Mouse (Mus musculus) heart, embryonic 16.5 days (tissue): Measurements from ENCODE around the gene Tbc1d24. TPM values are rescaled to one million over a fixed set of nuclear protein-coding genes. Genes with fewer than 3 reads are reported as not detected.

Source experiments
- ATAC-seq: fragments of 200-750 bp; cut with Nextera tagmentation; replicated peaks from 2 replicates; pipeline ENCODE4 v1.8.0; 2017; ENCODE audit warnings: moderate number of reproducible peaks; ENCODE audit not compliant: insufficient read depth, low FRiP score; ENCODE audit errors: extremely low read depth
- H3K27ac ChIP-seq: fragments of 300-500 bp; sonication (generic); 2 replicates; pipeline ENCODE4 v1.5.1; 2014; ENCODE audit warnings: mild to moderate bottlenecking, low read length, control low read depth, moderate library complexity
- H3K27me3 ChIP-seq: fragments of 300-500 bp; sonication (generic); 2 replicates; pipeline ENCODE4 v1.6.1; 2014; ENCODE audit warnings: low read length, mixed read lengths; ENCODE audit not compliant: control insufficient read depth, insufficient read depth
- H3K36me3 ChIP-seq: fragments of 300-500 bp; sonication (generic); 2 replicates; pipeline ENCODE4 v1.6.1; 2014; ENCODE audit not compliant: control insufficient read depth, insufficient read depth
- H3K4me1 ChIP-seq: fragments of 300-500 bp; sonication (generic); 2 replicates; pipeline ENCODE4 v1.6.1; 2014; ENCODE audit warnings: low read length, mixed read lengths; ENCODE audit not compliant: control insufficient read depth, insufficient read depth
- H3K4me2 ChIP-seq: fragments of 300-500 bp; sonication (generic); 2 replicates; pipeline ENCODE4 v1.6.1; 2014; ENCODE audit warnings: low read depth, mild to moderate bottlenecking, control low read depth, low read length
- H3K4me3 ChIP-seq: fragments of 300-500 bp; sonication (generic); 2 replicates; pipeline ENCODE4 v1.5.1; 2014; ENCODE audit warnings: mild to moderate bottlenecking, control low read depth, low read length
- H3K9ac ChIP-seq: fragments of 300-500 bp; sonication (generic); 2 replicates; pipeline ENCODE4 v1.6.1; 2014; ENCODE audit warnings: low read length, control low read depth
- H3K9me3 ChIP-seq: fragments of 300-500 bp; sonication (generic); replicated peaks from 2 replicates; pipeline ENCODE4 v1.6.1; 2016; ENCODE audit warnings: low read length; ENCODE audit not compliant: control insufficient read depth
- WGBS: fragments of 180-500 bp; shearing (Covaris S2); extraction: QIAGEN DNeasy Blood & Tissue Kit; methylation state at CpG from one replicate; pipeline ENCODE4 v1.1.7; 2014; 5-methylcytosine and 5-hydroxymethylcytosine counted together
- polyA plus RNA-seq: library from polyadenylated mRNA; unstranded; fragments of >200 nt; fragmentation: Nextera tagmentation; extraction: Ambion mirVana; gene quantifications from 2 replicates; pipeline ENCODE4 v1.2.1, GENCODE M21; 2015

The Tbc1d24 gene
- polyA plus RNA-seq, 1 experiment from 2014 or later: 3.7 TPM

DNA sequence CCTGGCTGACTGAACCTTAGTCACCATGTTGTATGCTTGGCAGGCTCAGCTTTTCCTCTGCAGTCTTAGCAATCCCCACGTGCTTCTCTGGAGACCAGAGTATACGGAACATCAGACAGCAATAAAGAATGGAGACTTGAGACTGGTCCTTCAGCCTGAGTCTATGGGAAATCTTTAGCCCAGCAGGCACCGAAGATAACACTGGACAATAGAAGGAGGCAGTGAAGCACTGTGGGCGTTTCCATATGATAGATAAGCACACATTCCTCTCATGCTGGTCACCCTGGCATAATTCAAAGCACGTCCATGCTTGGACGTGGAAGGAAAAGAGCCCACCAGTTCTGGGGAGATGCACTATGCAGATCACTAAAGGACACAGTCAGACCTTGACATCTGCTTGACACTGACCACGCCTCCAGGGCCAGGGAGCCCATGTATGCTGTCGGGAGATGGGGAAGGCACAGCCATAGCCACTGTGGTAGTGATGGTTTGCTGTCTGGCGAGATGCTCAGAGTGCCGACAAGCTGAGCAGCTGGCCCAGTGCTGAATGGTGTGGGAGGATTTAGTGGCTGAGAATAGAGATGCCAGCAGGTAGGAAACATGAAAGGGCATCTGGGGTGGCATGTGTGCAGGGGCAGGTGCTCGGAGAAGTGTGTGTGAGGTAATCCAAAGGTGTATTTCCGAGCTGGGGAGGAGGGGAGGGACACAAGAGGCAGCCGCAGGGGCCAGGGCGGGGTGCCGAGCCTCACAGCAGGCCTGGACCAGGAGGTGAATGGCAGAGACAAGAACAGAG lies 8.1 kb downstream of the Tbc1d24 start:
- peaks cover 30% of the 10 kb centered on the region for H3K4me1 ChIP-seq

DNA sequence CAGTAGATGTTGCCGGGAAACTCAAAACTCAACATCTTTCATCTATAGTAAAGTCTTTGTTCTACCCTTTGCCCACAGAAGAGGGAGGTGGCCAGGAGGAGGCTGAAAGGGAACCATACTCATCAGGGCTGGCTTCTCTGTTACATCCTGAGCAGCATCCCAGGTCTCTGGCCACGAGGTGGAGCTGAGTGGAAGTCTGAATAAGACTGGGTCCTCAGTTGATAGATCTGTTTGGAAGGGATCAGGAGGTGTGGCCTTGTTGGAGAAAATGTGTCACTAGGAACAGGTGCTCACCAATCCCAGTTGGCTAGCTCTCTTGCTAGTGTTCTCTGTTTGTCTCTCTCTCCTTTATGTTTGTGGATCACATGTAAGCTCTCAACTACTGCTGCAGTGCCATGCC lies 10.0 kb downstream of the Tbc1d24 start:
- H3K4me1 ChIP-seq: peaks cover 37% of the 10 kb centered on the region
- H3K36me3 ChIP-seq: no peaks in the 10 kb centered on the region
- no peak overlapping the region for H3K27ac ChIP-seq
- no peaks in the 10 kb centered on the region for H3K9me3 ChIP-seq
- WGBS: 64% methylated on average over 2 of the region's 2 CpGs
- no peak overlapping the region for H3K4me3 ChIP-seq
- no peak for ATAC-seq
- H3K4me2 ChIP-seq: no peak overlapping the region
- H3K9ac ChIP-seq: no peak overlapping the region
- H3K27me3 ChIP-seq: no peaks in the 10 kb centered on the region

More for the DNA sequence above, 8.1 kb downstream of the Tbc1d24 start:
- WGBS: 40% methylated on average over 15 of the region's 15 CpGs
- Histone ChIP-seq H3K4me3 (no peak overlapping the region), H3K27ac (no peak overlapping the region), H3K9me3 (no peaks in the 10 kb centered on the region), H3K4me2 (no peak overlapping the region), H3K27me3 (no peaks in the 10 kb centered on the region), H3K36me3 (no peaks in the 10 kb centered on the region), H3K9ac (no peak overlapping the region)
- ATAC-seq: no peak

DNA sequence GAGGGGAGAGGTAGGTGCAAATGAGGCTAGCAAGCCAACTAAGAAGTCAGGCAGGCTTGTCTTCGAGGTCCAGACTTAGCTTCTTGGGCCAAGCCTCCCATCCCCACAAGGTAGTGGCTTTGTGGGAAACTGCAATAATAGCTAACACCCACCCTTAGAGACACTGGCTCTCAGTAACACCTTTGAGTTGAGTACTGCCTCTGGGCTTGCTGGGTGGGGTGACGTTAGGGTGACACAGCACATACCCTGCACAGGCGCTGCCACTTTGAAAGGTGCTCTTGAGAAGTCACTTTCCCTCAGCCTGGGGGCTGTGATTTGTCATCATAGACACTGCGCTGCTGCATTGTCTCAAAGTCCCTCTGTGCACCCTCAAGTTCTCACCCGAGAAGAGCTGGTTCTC lies 11.6 kb downstream of the Tbc1d24 start:
- Histone ChIP-seq H3K27ac (no peak overlapping the region), H3K9ac (0 out of 2 replicates have a peak overlapping the region, but pooled peaks have one; percentile 38), H3K9me3 (no peaks in the 10 kb centered on the region), H3K36me3 (0 out of 2 replicates have a peak, but pooled peaks cover 2% of the 10 kb centered on the region), H3K4me1 (peaks cover 27% of the 10 kb centered on the region), H3K27me3 (no peaks in the 10 kb centered on the region), H3K4me3 (no peak overlapping the region), H3K4me2 (no peak overlapping the region)
- WGBS: 66% methylated on average over 5 of the region's 5 CpGs
- no peak for ATAC-seq

DNA sequence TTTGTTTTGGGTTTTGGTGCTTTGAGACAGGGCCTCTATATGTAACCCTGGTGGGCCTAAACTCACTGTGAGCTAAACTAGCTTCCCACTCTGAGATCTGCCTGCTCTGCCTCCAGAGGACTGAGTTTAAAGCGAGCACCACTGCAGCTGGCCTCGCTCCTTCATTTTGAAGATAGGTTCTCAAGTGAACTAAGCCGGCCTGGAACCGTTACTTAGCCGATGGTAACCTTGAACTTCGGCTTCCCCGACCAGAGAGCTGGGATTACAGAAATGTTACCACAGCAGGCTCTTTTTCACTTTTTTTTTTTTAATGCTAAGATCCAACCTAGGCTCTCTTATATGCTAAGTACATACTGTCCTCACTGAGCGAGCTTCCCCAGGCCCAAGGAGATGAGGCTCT lies 12.1 kb downstream of the Tbc1d24 start:
- Histone ChIP-seq H3K4me1 (peaks cover 27% of the 10 kb centered on the region), H3K27me3 (no peaks in the 10 kb centered on the region), H3K27ac (no peak overlapping the region), H3K4me2 (no peak overlapping the region), H3K9ac (no peak overlapping the region), H3K9me3 (no peaks in the 10 kb centered on the region), H3K36me3 (0 out of 2 replicates have a peak, but pooled peaks cover 2% of the 10 kb centered on the region), H3K4me3 (no peak overlapping the region)
- ATAC-seq: no peak
- 84% methylated on average over 8 of the region's 8 CpGs for WGBS

DNA sequence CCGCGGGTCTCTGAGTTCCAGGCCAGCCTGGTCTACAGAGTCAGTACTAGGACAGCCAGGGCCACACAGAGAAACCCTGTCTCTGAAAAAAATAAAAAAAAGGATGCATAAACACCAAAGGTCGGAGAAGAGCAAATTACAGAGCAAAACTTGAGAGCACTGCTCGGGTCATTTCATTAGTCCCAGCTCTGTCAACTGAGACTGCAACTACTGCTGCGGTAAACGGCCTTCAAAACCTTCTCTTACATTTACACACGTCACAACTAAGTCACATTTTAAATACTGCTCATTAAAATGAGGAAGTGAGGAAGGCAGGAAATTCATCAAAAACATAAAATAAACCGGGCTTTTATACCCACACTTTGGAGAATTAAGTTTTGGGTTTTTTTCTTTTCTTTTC lies 12.5 kb downstream of the Tbc1d24 start:
- Histone ChIP-seq H3K4me1 (peaks cover 27% of the 10 kb centered on the region), H3K27ac (no peak overlapping the region), H3K9me3 (no peaks in the 10 kb centered on the region), H3K4me2 (no peak overlapping the region), H3K36me3 (0 out of 2 replicates have a peak, but pooled peaks cover 2% of the 10 kb centered on the region), H3K9ac (no peak overlapping the region; the same call in 1 of the 2 replicates), H3K27me3 (no peaks in the 10 kb centered on the region), H3K4me3 (no peak overlapping the region)
- 78% methylated on average over 8 of the region's 8 CpGs for WGBS
- ATAC-seq: no peak

DNA sequence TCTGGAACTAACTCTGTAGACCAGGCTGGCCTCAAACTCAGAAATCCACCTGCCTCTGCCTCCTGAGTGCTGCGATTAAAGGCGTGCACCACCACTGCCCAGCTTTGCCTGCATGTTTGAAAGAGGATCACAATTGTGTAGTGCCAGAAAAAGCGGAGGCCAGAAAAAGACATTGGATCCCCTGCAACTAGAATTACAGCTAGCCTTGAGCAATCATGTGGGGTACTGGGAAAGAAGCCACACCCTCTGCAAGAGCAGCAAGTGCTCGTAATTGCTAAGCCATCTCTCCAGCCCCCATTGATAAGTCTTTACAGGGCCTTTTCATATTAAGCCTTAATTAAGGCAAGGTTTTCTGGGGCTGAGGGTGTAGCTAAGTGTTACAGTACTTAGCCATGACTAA lies 13.9 kb downstream of the Tbc1d24 start:
- H3K4me3 ChIP-seq: no peak overlapping the region
- H3K36me3 ChIP-seq: 0 out of 2 replicates have a peak, but pooled peaks cover 2% of the 10 kb centered on the region
- no peak overlapping the region for H3K4me2 ChIP-seq
- peak overlapping the region; percentile 49 for H3K9ac ChIP-seq
- H3K27ac ChIP-seq: no peak overlapping the region
- peaks cover 20% of the 10 kb centered on the region for H3K4me1 ChIP-seq
- ATAC-seq: no peak
- no peaks in the 10 kb centered on the region for H3K27me3 ChIP-seq
- no peaks in the 10 kb centered on the region for H3K9me3 ChIP-seq
- 71% methylated on average over 4 of the region's 4 CpGs for WGBS

DNA sequence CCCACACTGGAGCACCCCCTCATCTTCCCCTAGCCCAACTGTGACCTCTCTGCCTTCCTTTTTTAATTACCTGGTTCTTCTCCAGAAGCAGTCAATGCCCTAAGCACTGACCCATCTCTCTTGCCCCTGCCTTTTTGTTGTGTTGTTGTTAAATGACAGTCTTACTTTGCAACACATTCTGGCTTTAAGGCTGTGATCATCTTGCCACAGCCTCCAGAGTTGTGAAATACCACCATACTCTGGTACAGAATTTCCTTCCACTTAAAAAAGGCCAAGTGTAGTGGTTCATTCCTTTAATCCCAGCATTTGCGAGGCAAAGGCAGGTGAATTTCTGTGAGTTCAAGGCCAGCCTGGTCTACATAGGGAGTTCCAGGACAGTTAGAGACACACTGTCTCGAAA lies 14.4 kb downstream of the Tbc1d24 start:
- Histone ChIP-seq H3K36me3 (0 out of 2 replicates have a peak, but pooled peaks cover 2% of the 10 kb centered on the region), H3K9ac (no peak overlapping the region), H3K9me3 (no peaks in the 10 kb centered on the region), H3K4me3 (no peak overlapping the region), H3K4me2 (no peak overlapping the region), H3K27ac (no peak overlapping the region), H3K27me3 (no peaks in the 10 kb centered on the region), H3K4me1 (peaks cover 16% of the 10 kb centered on the region)
- ATAC-seq: no peak
- WGBS: 89% methylated on average over 2 of the region's 2 CpGs

DNA sequence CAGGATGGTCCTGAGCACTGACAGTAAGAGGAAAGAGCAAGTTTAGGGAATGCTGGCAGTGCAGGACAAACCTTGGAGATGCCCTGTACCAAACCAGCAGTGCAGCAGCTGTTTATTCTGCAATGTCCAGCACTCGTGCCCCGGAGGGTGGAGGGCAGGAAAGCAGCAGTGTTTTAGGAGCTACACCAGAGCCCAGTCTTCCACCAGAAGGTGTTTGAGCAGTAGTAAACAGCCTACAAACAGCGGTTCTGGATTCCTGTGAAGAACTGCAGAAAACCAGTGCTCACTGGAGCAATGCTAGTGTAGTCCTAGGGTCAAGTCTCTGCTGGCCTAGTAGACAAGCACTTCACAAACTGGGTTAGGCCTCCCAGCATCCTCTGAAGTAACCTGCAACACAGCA lies 31.1 kb downstream of the Tbc1d24 start:
- 73% methylated on average over 3 of the region's 3 CpGs for WGBS
- H3K4me1 ChIP-seq: peaks cover 5% of the 10 kb centered on the region
- no peaks in the 10 kb centered on the region for H3K27me3 ChIP-seq
- H3K9ac ChIP-seq: no peak overlapping the region
- no peaks in the 10 kb centered on the region for H3K36me3 ChIP-seq
- ATAC-seq: no peak
- no peak overlapping the region for H3K4me2 ChIP-seq
- H3K27ac ChIP-seq: no peak overlapping the region
- no peaks in the 10 kb centered on the region for H3K9me3 ChIP-seq
- no peak overlapping the region for H3K4me3 ChIP-seq

DNA sequence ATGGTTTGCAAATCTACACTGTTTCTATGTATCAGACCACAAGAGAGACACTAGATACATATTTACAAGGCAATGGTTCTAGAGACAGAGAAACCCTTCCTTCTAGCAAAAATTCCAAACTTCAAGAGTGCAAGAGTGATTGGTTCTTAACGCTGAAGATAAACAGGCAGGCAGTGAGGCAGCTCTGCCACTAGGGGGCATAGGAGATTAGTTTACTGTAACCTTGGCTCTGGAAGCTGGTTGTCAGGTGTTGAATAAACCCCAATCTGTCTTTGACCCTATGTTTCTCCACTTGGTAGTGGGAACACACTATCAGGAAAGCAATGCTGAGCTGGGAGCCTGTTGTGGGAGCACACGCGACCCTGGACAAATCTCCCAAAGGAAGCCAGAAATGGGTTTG lies 31.9 kb downstream of the Tbc1d24 start:
- 6% methylated on average over 3 of the region's 3 CpGs for WGBS
- Histone ChIP-seq H3K27ac (no peak overlapping the region), H3K4me3 (no peak overlapping the region), H3K36me3 (no peaks in the 10 kb centered on the region), H3K4me2 (no peak overlapping the region), H3K4me1 (peaks cover 6% of the 10 kb centered on the region), H3K9ac (no peak overlapping the region), H3K9me3 (no peaks in the 10 kb centered on the region), H3K27me3 (no peaks in the 10 kb centered on the region)
- ATAC-seq: no peak
